Mouse (Mus musculus): ENCODE results near the gene Hoxb3.

- TF ChIP-seq POLR2A (IDR thresholded peaks at IDR 0.05; ENCODE audit: control insufficient read depth, low read depth, low read length) = no peak
- no peak for TF ChIP-seq CTCF (IDR thresholded peaks at IDR 0.05; ENCODE audit: control insufficient read depth, insufficient read depth, insufficient replicate concordance, low read depth, low read length)
Measured at GRCm38 (mm10) chr11:96383381-96383780, 60.3 kb downstream of the Hoxb3 start.
